Mouse (Mus musculus): ENCODE results near the gene Fam149a. TPM values are rescaled to one million over a fixed set of nuclear protein-coding genes. Genes with fewer than 3 reads are reported as not detected.

Fam149a gene
- total and polyA plus RNA-seq, 3 experiments: 0.16 TPM; not detected in 2

- no peak overlapping the region for H3K4me3 ChIP-seq (ENCODE audit: low read depth, low read length)
- TF ChIP-seq CTCF (IDR thresholded peaks at IDR 0.05; ENCODE audit: low read depth, low read length) (no peak), GATA1 (IDR thresholded peaks at IDR 0.05; ENCODE audit: borderline replicate concordance, low read length) (no peak), GATA2 (IDR thresholded peaks at IDR 0.05; ENCODE audit: borderline replicate concordance, low read depth, low read length) (no peak), TAL1 (conservative IDR thresholded peaks at IDR 0.05; ENCODE audit: low read depth, low read length) (no peak), POLR2AphosphoS5 (IDR thresholded peaks at IDR 0.05; ENCODE audit: insufficient replicate concordance, low read depth, low read length) (no peak)
- H3K27me3 ChIP-seq (ENCODE audit: insufficient read depth, low read length): no peaks in the 10 kb centered on the region
- no peak for ATAC-seq (ENCODE audit: extremely low read depth, insufficient number of reproducible peaks, low FRiP score, poor library complexity, severe bottlenecking)
- no peaks in the 10 kb centered on the region for H3K36me3 ChIP-seq (replicated peaks)
- no peak for DNase-seq (ENCODE audit: low spot score)
- H3K4me1 ChIP-seq (ENCODE audit: insufficient read depth, low read depth, low read length): no peaks in the 10 kb centered on the region
- H3K9me3 ChIP-seq (replicated peaks): peaks cover 7% of the 10 kb centered on the region
Measured at GRCm38 (mm10) chr8:45304354-45304753, 77.7 kb downstream of the Fam149a start.

- Histone ChIP-seq H3K36me3 (replicated peaks) (no peaks in the 10 kb centered on the region), H3K27me3 (ENCODE audit: insufficient read depth, low read length) (no peaks in the 10 kb centered on the region), H3K9me3 (replicated peaks) (peaks cover 14% of the 10 kb centered on the region), H3K4me1 (ENCODE audit: insufficient read depth, low read depth, low read length) (no peaks in the 10 kb centered on the region), H3K4me3 (ENCODE audit: low read depth, low read length) (no peak overlapping the region)
- ATAC-seq (ENCODE audit: extremely low read depth, insufficient number of reproducible peaks, low FRiP score, poor library complexity, severe bottlenecking) (no peak), DNase-seq (ENCODE audit: low spot score) (no peak)
- TF ChIP-seq CTCF (IDR thresholded peaks at IDR 0.05; ENCODE audit: low read depth, low read length) (no peak), TAL1 (conservative IDR thresholded peaks at IDR 0.05; ENCODE audit: low read depth, low read length) (no peak), GATA2 (IDR thresholded peaks at IDR 0.05; ENCODE audit: borderline replicate concordance, low read depth, low read length) (no peak), POLR2AphosphoS5 (IDR thresholded peaks at IDR 0.05; ENCODE audit: insufficient replicate concordance, low read depth, low read length) (no peak), GATA1 (IDR thresholded peaks at IDR 0.05; ENCODE audit: borderline replicate concordance, low read length) (no peak)
Measured at GRCm38 (mm10) chr8:45302390-45302789, 79.7 kb downstream of the Fam149a start.

- Histone ChIP-seq H3K27me3 (ENCODE audit: insufficient read depth, low read length) (no peaks in the 10 kb centered on the region), H3K4me1 (ENCODE audit: insufficient read depth, low read depth, low read length) (no peaks in the 10 kb centered on the region), H3K36me3 (replicated peaks) (no peaks in the 10 kb centered on the region), H3K4me3 (ENCODE audit: low read depth, low read length) (no peak overlapping the region), H3K9me3 (replicated peaks) (peaks cover 22% of the 10 kb centered on the region)
- ATAC-seq (ENCODE audit: extremely low read depth, insufficient number of reproducible peaks, low FRiP score, poor library complexity, severe bottlenecking) (no peak), DNase-seq (ENCODE audit: low spot score) (no peak)
- TF ChIP-seq TAL1 (conservative IDR thresholded peaks at IDR 0.05; ENCODE audit: low read depth, low read length) (no peak), CTCF (IDR thresholded peaks at IDR 0.05; ENCODE audit: low read depth, low read length) (no peak), GATA1 (IDR thresholded peaks at IDR 0.05; ENCODE audit: borderline replicate concordance, low read length) (no peak), GATA2 (IDR thresholded peaks at IDR 0.05; ENCODE audit: borderline replicate concordance, low read depth, low read length) (no peak), POLR2AphosphoS5 (IDR thresholded peaks at IDR 0.05; ENCODE audit: insufficient replicate concordance, low read depth, low read length) (no peak)
Measured at GRCm38 (mm10) chr8:45295276-45295675, 86.8 kb downstream of the Fam149a start.

- Histone ChIP-seq H3K36me3 (replicated peaks) (no peaks in the 10 kb centered on the region), H3K27me3 (ENCODE audit: insufficient read depth, low read length) (no peaks in the 10 kb centered on the region), H3K4me1 (ENCODE audit: insufficient read depth, low read depth, low read length) (no peaks in the 10 kb centered on the region), H3K4me3 (ENCODE audit: low read depth, low read length) (no peak within 1 kb of the TSS), H3K9me3 (replicated peaks) (peaks cover 22% of the 10 kb centered on the region)
- ATAC-seq (ENCODE audit: extremely low read depth, insufficient number of reproducible peaks, low FRiP score, poor library complexity, severe bottlenecking) (no peak), DNase-seq (ENCODE audit: low spot score) (no peak)
- TF ChIP-seq GATA2 (IDR thresholded peaks at IDR 0.05; ENCODE audit: borderline replicate concordance, low read depth, low read length) (no peak), GATA1 (IDR thresholded peaks at IDR 0.05; ENCODE audit: borderline replicate concordance, low read length) (no peak), CTCF (IDR thresholded peaks at IDR 0.05; ENCODE audit: low read depth, low read length) (no peak), POLR2AphosphoS5 (IDR thresholded peaks at IDR 0.05; ENCODE audit: insufficient replicate concordance, low read depth, low read length) (no peak), TAL1 (conservative IDR thresholded peaks at IDR 0.05; ENCODE audit: low read depth, low read length) (no peak)
Measured at GRCm38 (mm10) chr8:45294687-45295086, 87.4 kb downstream of the Fam149a start, which contains the start of gene Klkb1. Klkb1 (minus strand) TSS chr8:45294859.

- ATAC-seq (ENCODE audit: extremely low read depth, insufficient number of reproducible peaks, low FRiP score, poor library complexity, severe bottlenecking) (no peak), DNase-seq (ENCODE audit: low spot score) (no peak)
- Histone ChIP-seq H3K4me1 (ENCODE audit: insufficient read depth, low read depth, low read length) (no peaks in the 10 kb centered on the region), H3K9me3 (replicated peaks) (peaks cover 12% of the 10 kb centered on the region), H3K27me3 (ENCODE audit: insufficient read depth, low read length) (no peaks in the 10 kb centered on the region), H3K4me3 (ENCODE audit: low read depth, low read length) (no peak overlapping the region), H3K36me3 (replicated peaks) (no peaks in the 10 kb centered on the region)
- TF ChIP-seq CTCF (IDR thresholded peaks at IDR 0.05; ENCODE audit: low read depth, low read length): no peak
- no peak for TF ChIP-seq POLR2AphosphoS5 (IDR thresholded peaks at IDR 0.05; ENCODE audit: insufficient replicate concordance, low read depth, low read length)
Measured at GRCm38 (mm10) chr8:45291790-45292189, 90.3 kb downstream of the Fam149a start.

Other genes with a start within 250 kb of the Fam149a start
- gene F11, start 120.3 kb downstream of the Fam149a start, total RNA-seq (2014; fragmentation: Nextera tagmentation): not detected in 2 replicates
- gene F11, start 120.3 kb downstream of the Fam149a start, total RNA-seq (2017): 0.12 TPM in 1 of 2 replicates, not detected in the other
- gene F11, start 120.3 kb downstream of the Fam149a start, polyA plus RNA-seq (2012): not detected in 2 replicates
- not detected in 2 replicates for gene Klkb1, start 87.4 kb downstream of the Fam149a start, total RNA-seq (2014; fragmentation: Nextera tagmentation)
- under 0.01 and 0.16 TPM in 2 replicates for gene Klkb1, start 87.4 kb downstream of the Fam149a start, total RNA-seq (2017)
- gene Klkb1, start 87.4 kb downstream of the Fam149a start, polyA plus RNA-seq (2012): not detected in 2 replicates
- not detected in 2 replicates for gene Gm45753, start 73.8 kb downstream of the Fam149a start, total RNA-seq (2014; fragmentation: Nextera tagmentation)
- gene Gm45753, start 73.8 kb downstream of the Fam149a start, total RNA-seq (2017): not detected in 2 replicates
- gene Gm45753, start 73.8 kb downstream of the Fam149a start, polyA plus RNA-seq (2012): not detected in 2 replicates
- not detected in 2 replicates for gene Cyp4v3, start 49.1 kb downstream of the Fam149a start, total RNA-seq (2014; fragmentation: Nextera tagmentation)
- gene Cyp4v3, start 49.1 kb downstream of the Fam149a start, total RNA-seq (2017): 0.06 and 0.11 TPM in 2 replicates
- not detected in 2 replicates for gene Cyp4v3, start 49.1 kb downstream of the Fam149a start, polyA plus RNA-seq (2012)
- not detected in 2 replicates for gene Tlr3, start 28.8 kb upstream of the Fam149a start, total RNA-seq (2014; fragmentation: Nextera tagmentation)
- under 0.01 and 0.29 TPM in 2 replicates for gene Tlr3, start 28.8 kb upstream of the Fam149a start, total RNA-seq (2017)
- not detected in 2 replicates for gene Tlr3, start 28.8 kb upstream of the Fam149a start, polyA plus RNA-seq (2012)
- not detected in 2 replicates for gene Sorbs2, start 125.5 kb upstream of the Fam149a start, total RNA-seq (2014; fragmentation: Nextera tagmentation)
- gene Sorbs2, start 125.5 kb upstream of the Fam149a start, total RNA-seq (2017): 0.23 and 0.49 TPM in 2 replicates
- gene Sorbs2, start 125.5 kb upstream of the Fam149a start, polyA plus RNA-seq (2012): not detected in 2 replicates

Measured in G1E (cell line).